Mouse (Mus musculus): ENCODE results near the gene Zmynd15.

- TF ChIP-seq GATA1 (IDR thresholded peaks at IDR 0.05; ENCODE audit: low read length) (no peak), TAL1 (IDR thresholded peaks at IDR 0.05; ENCODE audit: low read length) (no peak)
These were observed 41.2 kb downstream of the Zmynd15 start for GRCm38 (mm10) chr11:70500476-70500812.
